In genomic region chr1:152394137-152394536, GRCm38 (mm10) we compare ENCODE assay signal across 16 mouse cellular contexts. TPM values are rescaled to one million over a fixed set of nuclear protein-coding genes. Genes with fewer than 3 reads are reported as not detected.
"Had no signal": no experiment of that assay in that cellular context is flagged by ENCODE, and none has a peak within 500 bp of the region (broad histone marks: within the 10 kb centered on the region; RNA-seq: fewer than 3 reads in every experiment).

No protein-coding gene starts in this region.

- H3K4me3 ChIP-seq: limb, embryonic 12.5 days; liver, embryonic 13.5 days; lung, embryonic 15.5 days; midbrain, embryonic 13.5 days; myocyte; neural tube, embryonic 15.5 days; stomach, embryonic 15.5 days had no signal

- H3K4me2 ChIP-seq: limb, embryonic 12.5 days; liver, embryonic 13.5 days; lung, embryonic 15.5 days; midbrain, embryonic 13.5 days; neural tube, embryonic 15.5 days; stomach, embryonic 15.5 days had no signal

- DNase-seq: kidney, adult 8-10 months; kidney, postnatal 25 days; liver; liver, embryonic 13.5 days; liver, postnatal 0 days; thymus, adult 18-20 months; thymus, postnatal 14 days had no signal

- H3K4me1 ChIP-seq: limb, embryonic 12.5 days; liver, embryonic 13.5 days; lung, embryonic 15.5 days; midbrain, embryonic 13.5 days; neural tube, embryonic 15.5 days; stomach, embryonic 15.5 days had no signal

- H3K27me3 ChIP-seq: neural tube, embryonic 15.5 days; stomach, embryonic 15.5 days had no signal

- H3K9ac ChIP-seq: limb, embryonic 12.5 days; liver, embryonic 13.5 days; liver, postnatal 0 days; lung, embryonic 15.5 days; midbrain, embryonic 13.5 days; neural tube, embryonic 15.5 days; stomach, embryonic 15.5 days had no signal

- H3K9me3 ChIP-seq: lung, embryonic 15.5 days; midbrain, embryonic 13.5 days; neural tube, embryonic 15.5 days; stomach, embryonic 15.5 days had no signal

- H3K27ac ChIP-seq: limb, embryonic 12.5 days; liver, embryonic 13.5 days; lung, embryonic 15.5 days; midbrain, embryonic 13.5 days; neural tube, embryonic 15.5 days; stomach, embryonic 15.5 days had no signal

- ATAC-seq: inflammation-experienced regulatory T-cells, adult 6 months; intestine, postnatal 0 days; liver, postnatal 0 days; midbrain, embryonic 13.5 days had no signal

- H3K36me3 ChIP-seq: limb, embryonic 12.5 days; liver, embryonic 13.5 days; lung, embryonic 15.5 days; midbrain, embryonic 13.5 days; neural tube, embryonic 15.5 days; stomach, embryonic 15.5 days had no signal

RNA-seq across cellular contexts. Expression of gene Colgalt2, which starts 5.5 kb away (rescaled TPM):
- total RNA-seq: megakaryocyte progenitor cell, adult 5-6 weeks had no signal
- polyA plus RNA-seq: inflammation-experienced regulatory T-cells, adult 6 months; myocyte had no signal
